ENCODE assay signal across 20 mouse cellular contexts in the genomic region with DNA sequence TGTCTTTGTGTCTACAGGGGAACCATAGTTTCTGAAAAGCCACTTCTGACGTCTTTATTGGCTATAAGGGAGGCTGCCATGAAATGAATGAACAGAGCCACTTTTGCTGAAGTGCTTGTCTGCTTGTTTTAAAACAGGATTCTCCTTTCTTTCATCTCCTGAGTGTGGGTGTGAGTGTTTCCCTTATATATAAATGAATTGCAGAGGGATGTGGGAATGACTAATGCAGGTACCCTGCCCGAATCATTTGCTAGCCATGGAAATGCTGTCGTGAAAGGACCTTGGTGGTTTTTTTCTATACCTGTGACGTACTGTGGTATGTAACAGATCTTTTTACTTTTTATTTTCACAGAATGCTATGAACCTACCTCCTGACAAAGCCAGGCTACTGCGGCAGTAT.
"Had no signal": no experiment of that assay in that cellular context is flagged by ENCODE, and none has a peak within 500 bp of the region (broad histone marks: within the 10 kb centered on the region; RNA-seq: fewer than 3 reads in every experiment).

No protein-coding gene starts in this region.

- ATAC-seq: forebrain, embryonic 13.5 days; forebrain, embryonic 14.5 days; forebrain, embryonic 15.5 days; forebrain, embryonic 16.5 days; forebrain, postnatal 0 days had no signal

- DNase-seq: cerebellum, adult 8-10 months; cerebellum, adult 9-11 months; cerebellum, postnatal 10 days; cerebellum, postnatal 14 days; cerebellum, postnatal 25 days; cerebellum, postnatal 36 days; embryo, embryonic 11 days; forebrain, postnatal 0 days; gastrocnemius, adult 2 months; gastrocnemius, postnatal 10 days; gastrocnemius, postnatal 14 days; gastrocnemius, postnatal 25 days; gastrocnemius, postnatal 36 days; heart, adult 11 months; heart, adult 18-20 months; heart, adult 2 months had no signal
